Mouse (Mus musculus) neural tube, embryonic 11.5 days (tissue): ENCODE measurements around the gene Ccdc150. TPM values are rescaled to one million over a fixed set of nuclear protein-coding genes. Genes with fewer than 3 reads are reported as not detected.
A peak's percentile ranks its signal among the peaks of the same experiment; 100 is the strongest.

Experiments
- ATAC-seq: fragments of 200-750 bp; cut with Nextera tagmentation; 2 replicates; pipeline ENCODE4 v1.8.0; 2017; ENCODE audit warnings: moderate number of reproducible peaks, mild to moderate bottlenecking, moderate TSS enrichment, moderate library complexity; ENCODE audit not compliant: insufficient read depth, low FRiP score, low TSS enrichment
- DNase-seq: peaks from one replicate; pipeline ENCODE4 v3.0.0-alpha.2; 2015; ENCODE audit warnings: low spot score
- H3K27ac ChIP-seq: fragments of 300-500 bp; sonication (generic); 2 replicates; pipeline ENCODE4 v1.5.1; 2014; ENCODE audit warnings: low read depth, mild to moderate bottlenecking, low read length
- H3K27me3 ChIP-seq: fragments of 300-500 bp; sonication (generic); 2 replicates; pipeline ENCODE4 v1.6.1; 2014; ENCODE audit warnings: mild to moderate bottlenecking, low read length, mixed read lengths; ENCODE audit not compliant: control insufficient read depth, insufficient read depth
- H3K36me3 ChIP-seq: fragments of 300-500 bp; sonication (generic); 2 replicates; pipeline ENCODE4 v1.6.1; 2014; ENCODE audit warnings: mild to moderate bottlenecking, low read length, moderate library complexity, mixed read lengths; ENCODE audit not compliant: control insufficient read depth, insufficient read depth
- H3K4me1 ChIP-seq: fragments of 300-500 bp; sonication (generic); 2 replicates; pipeline ENCODE4 v1.6.1; 2014; ENCODE audit warnings: low read length, mixed read lengths; ENCODE audit not compliant: control insufficient read depth, insufficient read depth
- H3K4me2 ChIP-seq: fragments of 300-500 bp; sonication (generic); 2 replicates; pipeline ENCODE4 v1.6.1; 2014; ENCODE audit warnings: low read depth, mild to moderate bottlenecking, moderate library complexity
- H3K4me3 ChIP-seq: fragments of 300-500 bp; sonication (generic); 2 replicates; pipeline ENCODE4 v1.5.1; 2014; ENCODE audit warnings: low read depth, low read length
- H3K9ac ChIP-seq: fragments of 300-500 bp; sonication (generic); 2 replicates; pipeline ENCODE4 v1.6.1; 2014; ENCODE audit warnings: mild to moderate bottlenecking, low read length
- H3K9me3 ChIP-seq: fragments of 300-500 bp; sonication (generic); 2 replicates; pipeline ENCODE4 v1.6.1; 2016; ENCODE audit warnings: low read length; ENCODE audit not compliant: control insufficient read depth
- WGBS: fragments of 180-500 bp; shearing (Covaris S2); extraction: QIAGEN DNeasy Blood & Tissue Kit; methylation state at CpG from one replicate; pipeline ENCODE4 v1.1.7; 2014; 5-methylcytosine and 5-hydroxymethylcytosine counted together
- polyA plus RNA-seq: library from polyadenylated mRNA; unstranded; fragments of >200 nt; fragmentation: Nextera tagmentation; extraction: Ambion mirVana; gene quantifications from 2 replicates; pipeline ENCODE4 v1.2.1, GENCODE M21; 2014

Ccdc150 gene
- polyA plus RNA-seq, 1 experiment from 2014 or later = 0.24 TPM

- WGBS = 63% methylated on average over 4 of the region's 4 CpGs
- no peaks in the 10 kb centered on the region for H3K9me3 ChIP-seq
- no peak for DNase-seq
These were observed 82.5 kb downstream of the Ccdc150 start for GRCm38 (mm10) chr1:54332988-54333387.

GRCm38 (mm10) chr1:54354786-54355185 is 104.3 kb downstream of the Ccdc150 start:
- H3K4me1 ChIP-seq = no peaks in the 10 kb centered on the region
- no peaks in the 10 kb centered on the region for H3K36me3 ChIP-seq
- H3K27ac ChIP-seq = no peak overlapping the region
- H3K27me3 ChIP-seq = no peaks in the 10 kb centered on the region
- ATAC-seq (no peak), DNase-seq (no peak)
- no peak overlapping the region for H3K4me2 ChIP-seq
- no peaks in the 10 kb centered on the region for H3K9me3 ChIP-seq
- WGBS = 91% methylated on average over 4 of the region's 4 CpGs
- H3K9ac ChIP-seq = no peak overlapping the region
- H3K4me3 ChIP-seq = no peak overlapping the region

More at GRCm38 (mm10) chr1:54332988-54333387, 82.5 kb downstream of the Ccdc150 start:
- H3K27me3 ChIP-seq = no peaks in the 10 kb centered on the region
- no peak for ATAC-seq
- no peak overlapping the region for H3K9ac ChIP-seq
- no peak overlapping the region for H3K4me2 ChIP-seq
- H3K27ac ChIP-seq = no peak overlapping the region
- H3K4me3 ChIP-seq = no peak overlapping the region
- H3K36me3 ChIP-seq = no peaks in the 10 kb centered on the region
- H3K4me1 ChIP-seq = no peaks in the 10 kb centered on the region

GRCm38 (mm10) chr1:54355485-54355884 is 105.0 kb downstream of the Ccdc150 start:
- Histone ChIP-seq H3K4me1 (no peaks in the 10 kb centered on the region), H3K9me3 (no peaks in the 10 kb centered on the region), H3K27ac (no peak overlapping the region), H3K4me3 (no peak overlapping the region), H3K4me2 (no peak overlapping the region), H3K27me3 (no peaks in the 10 kb centered on the region), H3K36me3 (no peaks in the 10 kb centered on the region), H3K9ac (no peak overlapping the region)
- 90% methylated on average over 5 of the region's 5 CpGs for WGBS
- no peak for DNase-seq
- ATAC-seq = no peak

GRCm38 (mm10) chr1:54356566-54356965 is 106.1 kb downstream of the Ccdc150 start:
- Histone ChIP-seq H3K4me1 (no peaks in the 10 kb centered on the region), H3K4me3 (no peak overlapping the region), H3K27me3 (no peaks in the 10 kb centered on the region), H3K4me2 (no peak overlapping the region), H3K36me3 (no peaks in the 10 kb centered on the region), H3K27ac (no peak overlapping the region), H3K9ac (no peak overlapping the region), H3K9me3 (no peaks in the 10 kb centered on the region)
- DNase-seq (no peak), ATAC-seq (no peak)
- WGBS = 87% methylated on average over 6 of the region's 6 CpGs

GRCm38 (mm10) chr1:54377506-54378051 is 127.1 kb downstream of the Ccdc150 start:
- ATAC-seq (no peak), DNase-seq (no peak)
- Histone ChIP-seq H3K9ac (no peak overlapping the region), H3K4me1 (no peaks in the 10 kb centered on the region), H3K9me3 (no peaks in the 10 kb centered on the region), H3K4me3 (no peak overlapping the region), H3K4me2 (no peak overlapping the region), H3K27me3 (no peaks in the 10 kb centered on the region), H3K36me3 (no peaks in the 10 kb centered on the region), H3K27ac (no peak overlapping the region)

GRCm38 (mm10) chr1:54380978-54381914 is 130.8 kb downstream of the Ccdc150 start:
- Histone ChIP-seq H3K36me3 (no peaks in the 10 kb centered on the region), H3K9me3 (no peaks in the 10 kb centered on the region)

GRCm38 (mm10) chr1:54384221-54384620 is 133.7 kb downstream of the Ccdc150 start:
- no peaks in the 10 kb centered on the region for H3K27me3 ChIP-seq
- H3K9me3 ChIP-seq = no peaks in the 10 kb centered on the region
- no peak overlapping the region for H3K27ac ChIP-seq
- no peak overlapping the region for H3K4me2 ChIP-seq
- H3K4me3 ChIP-seq = no peak overlapping the region
- H3K4me1 ChIP-seq = no peaks in the 10 kb centered on the region
- 24% methylated on average over 1 of the region's 1 CpGs for WGBS
- ATAC-seq = no peak
- no peaks in the 10 kb centered on the region for H3K36me3 ChIP-seq
- no peak overlapping the region for H3K9ac ChIP-seq
- no peak for DNase-seq

More at GRCm38 (mm10) chr1:54380978-54381914, 130.8 kb downstream of the Ccdc150 start:
- ATAC-seq (no peak; the same call in 1 of the 2 replicates), DNase-seq (peak; percentile 51)
- 90% methylated on average over 9 of the region's 9 CpGs for WGBS
- Histone ChIP-seq H3K4me2 (no peak overlapping the region), H3K27ac (no peak overlapping the region), H3K4me1 (no peaks in the 10 kb centered on the region), H3K27me3 (no peaks in the 10 kb centered on the region), H3K9ac (no peak overlapping the region), H3K4me3 (no peak overlapping the region)

- Histone ChIP-seq H3K27ac (no peak overlapping the region), H3K36me3 (peaks cover 11% of the 10 kb centered on the region), H3K4me3 (no peak overlapping the region), H3K9ac (no peak overlapping the region), H3K27me3 (no peaks in the 10 kb centered on the region), H3K4me1 (no peaks in the 10 kb centered on the region), H3K4me2 (no peak overlapping the region), H3K9me3 (no peaks in the 10 kb centered on the region)
- no peak for DNase-seq
- ATAC-seq = no peak
These were observed 152.3 kb downstream of the Ccdc150 start for GRCm38 (mm10) chr1:54402736-54403135.
